Mouse (Mus musculus) lung, adult 2 months (tissue): ENCODE data around the gene Cbs.
A peak's percentile ranks its signal among the peaks of the same experiment; 100 is the strongest.

Source experiments
- CTCF ChIP-seq: fragments of 200-500 bp; IDR thresholded peaks from 2 replicates; pipeline ENCODE4 v1.5.1; 2011; ENCODE audit warnings: mild to moderate bottlenecking, low read length, control low read depth; ENCODE audit not compliant: insufficient read depth
- POLR2A ChIP-seq: fragments of 200-500 bp; IDR thresholded peaks from 2 replicates; pipeline ENCODE4 v1.6.1; 2011; ENCODE audit warnings: low read depth, mild to moderate bottlenecking, control low read depth, low read length, borderline replicate concordance; ENCODE audit errors: extremely low read depth

- TF ChIP-seq CTCF, result no peak
- TF ChIP-seq POLR2A, result peak; percentile 74
Measured at GRCm38 (mm10) chr17:31658468-31659185, 21.6 kb upstream of the Cbs start, which contains the start of gene U2af1.
